Mouse (Mus musculus) natural killer cell, adult 2 months (primary cell): ENCODE measurements around the gene Setx.

ENCODE experiments used
- DNase-seq, 2 experiments: peaks; one replicate each; pipeline ENCODE4 v3.0.0; 2022; ENCODE audit warnings: low spot score in 2 of 2

The Setx gene

DNA sequence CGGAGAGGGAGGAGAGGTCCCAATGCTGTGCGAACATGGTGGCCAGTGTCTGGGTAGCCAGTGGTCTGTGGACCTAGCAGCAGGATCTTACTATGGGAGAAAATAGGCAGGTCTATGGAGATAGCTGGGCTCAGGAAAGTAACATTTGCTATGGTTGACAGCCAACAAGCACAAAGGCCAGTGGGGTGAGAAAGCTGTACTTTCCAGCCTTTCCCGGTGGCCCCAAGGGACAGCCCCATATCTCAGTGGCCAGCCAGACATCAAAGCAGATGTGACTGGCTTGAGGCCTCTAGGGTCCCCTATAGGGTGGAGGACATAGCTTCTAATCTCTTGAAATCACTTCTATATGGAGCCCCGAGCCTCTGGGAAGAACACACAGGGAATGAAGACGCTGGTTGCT lies 93.1 kb downstream of the Setx start:
- DNase-seq: no peak

DNA sequence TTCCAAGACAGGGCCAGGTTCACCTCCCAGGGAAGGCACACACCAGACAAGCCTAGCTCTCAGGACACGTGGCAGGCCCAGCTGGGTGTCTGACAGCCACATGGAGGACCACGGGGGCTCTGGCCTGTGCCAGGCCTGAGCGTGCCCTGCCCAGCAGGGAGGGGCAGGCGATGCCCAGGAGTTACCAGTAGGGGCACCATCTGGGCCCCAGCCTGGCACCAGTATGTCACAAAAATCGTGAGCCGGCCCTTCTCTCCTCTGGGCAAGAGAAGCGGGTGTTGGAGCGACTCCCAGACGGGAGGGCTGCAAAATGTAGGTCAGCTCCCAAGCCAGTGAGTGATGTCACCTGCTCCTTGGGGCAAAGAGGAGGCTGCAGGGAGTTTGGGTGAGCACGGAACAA lies 93.9 kb downstream of the Setx start:
- no peak for DNase-seq

DNA sequence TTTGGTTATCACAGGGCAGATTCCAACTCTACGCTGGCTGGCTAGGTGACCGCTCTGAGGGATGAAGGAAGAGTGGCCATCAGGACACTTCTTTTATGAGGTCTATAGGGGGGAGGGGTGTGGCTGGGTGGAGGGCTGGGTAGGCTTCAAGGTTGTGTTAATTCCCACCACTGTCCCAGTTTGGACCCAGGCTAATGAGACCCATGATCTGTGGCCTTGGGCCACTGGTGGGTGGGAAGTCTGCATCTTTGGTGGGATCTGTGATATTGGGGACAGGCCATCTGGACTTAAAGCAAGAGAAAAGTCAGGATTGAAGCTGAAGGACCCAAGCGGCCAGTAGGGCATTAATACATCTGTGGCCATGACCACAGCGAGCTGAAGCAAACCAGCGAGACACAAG lies 94.8 kb downstream of the Setx start:
- DNase-seq: no peak

DNA sequence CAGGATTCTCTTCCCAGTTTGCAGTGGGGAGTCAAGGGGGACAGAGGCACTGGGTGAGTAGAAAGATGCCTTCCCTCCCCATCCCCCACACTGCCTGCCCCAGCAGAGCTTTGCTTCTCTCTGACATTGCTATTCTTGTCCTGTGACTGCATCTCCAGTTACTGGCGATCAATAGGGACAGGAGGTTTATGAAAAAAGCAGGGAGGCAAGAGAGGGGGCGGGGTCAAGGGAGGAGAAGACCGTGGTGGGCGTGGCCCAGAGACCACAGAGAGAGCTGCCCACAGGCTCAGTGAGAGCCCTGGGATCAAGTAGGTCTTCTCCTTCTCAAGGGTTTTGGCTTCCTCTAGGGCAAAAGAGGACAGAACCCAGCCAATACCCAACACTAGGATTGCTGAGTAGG lies 98.3 kb downstream of the Setx start:
- no peak for DNase-seq

- DNase-seq: no peak
Observed at GRCm38 (mm10) chr2:29223591-29224262, 99.7 kb downstream of the Setx start.

- no peak for DNase-seq
Observed at GRCm38 (mm10) chr2:29226671-29227070, 102.7 kb downstream of the Setx start.

DNA sequence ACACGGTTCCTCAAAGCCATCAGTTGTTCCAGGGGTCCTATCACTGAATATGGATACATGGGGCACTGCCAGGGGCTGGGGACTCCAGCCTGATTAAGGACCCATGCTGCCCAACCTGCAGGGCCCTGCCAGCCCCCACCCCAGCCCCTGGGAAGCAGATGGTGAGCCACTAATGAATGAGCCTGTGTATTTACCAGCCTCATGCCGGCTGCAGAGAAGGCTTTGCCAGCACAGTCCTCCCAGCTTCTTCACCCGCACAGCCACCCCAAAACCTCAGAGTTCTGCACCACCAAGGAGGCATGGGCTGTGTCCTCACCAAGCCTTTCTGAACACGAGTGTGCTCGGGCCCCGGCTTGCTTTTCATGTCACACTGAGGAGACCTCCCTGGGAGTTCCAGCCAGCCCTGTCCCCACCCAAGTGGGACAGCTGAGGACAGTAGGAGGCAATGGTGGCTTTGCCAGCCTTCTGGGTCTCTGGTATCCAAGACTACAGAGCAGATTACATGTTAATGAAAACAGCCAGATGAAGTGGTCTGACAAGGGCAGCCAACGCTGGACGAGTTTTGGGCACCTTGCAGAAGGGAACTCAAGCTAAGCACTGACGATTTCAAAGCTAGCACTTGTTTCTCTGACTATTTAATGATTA lies 106.3 kb downstream of the Setx start:
- DNase-seq: no peak
